Mouse (Mus musculus): ENCODE results near the gene Abca5. TPM values are rescaled to one million over a fixed set of nuclear protein-coding genes. Genes with fewer than 3 reads are reported as not detected.
"Not testable (repeated sequence)": the region's sequence is repeated elsewhere in the genome, so short reads cannot be mapped to it uniquely, and the experiment has no call there.

Abca5 gene
- polyA plus RNA-seq, 1 experiment from 2014 or later = 4.7 TPM

DNA sequence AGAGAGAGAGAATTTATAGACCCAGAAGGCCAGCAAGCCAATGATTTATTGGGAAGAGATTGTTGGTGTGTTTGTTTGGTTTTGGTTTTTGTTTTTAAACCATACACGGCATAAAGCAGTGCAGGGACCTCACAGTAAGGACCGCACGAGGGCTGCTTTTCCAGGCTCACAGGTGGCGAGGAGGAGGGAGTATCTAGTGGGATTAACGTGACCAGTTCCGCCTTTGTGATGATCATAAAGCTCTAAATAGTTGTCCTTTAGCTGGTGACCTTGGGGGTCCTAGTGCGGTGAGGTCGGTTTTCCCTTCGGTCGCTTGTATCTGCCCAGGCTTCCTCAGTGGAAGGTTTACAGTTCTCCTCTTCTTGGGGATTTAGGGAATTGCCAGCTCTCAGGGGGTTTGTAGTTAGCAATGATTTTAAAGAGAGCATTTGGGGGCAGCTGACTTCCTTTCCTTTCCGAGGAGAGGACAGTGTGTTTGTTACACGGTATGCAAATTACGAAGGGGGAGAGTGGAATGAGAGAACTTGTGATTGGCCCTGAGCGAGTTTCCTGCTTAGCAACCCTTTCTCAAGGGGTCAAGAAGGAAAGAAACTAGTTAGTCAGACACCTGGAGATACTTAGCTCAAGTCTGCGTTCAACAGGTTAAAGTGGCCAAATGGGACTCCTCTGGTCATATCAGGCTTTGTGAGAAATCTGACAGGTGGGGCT lies 31.9 kb upstream of the Abca5 start:
- no peak overlapping the region for H3K4me3 ChIP-seq (ENCODE audit: low read depth, low read length)
- 0 out of 2 replicates have a peak overlapping the region, but pooled peaks have one; percentile 11 for H3K4me2 ChIP-seq (ENCODE audit: low read length)
- no peak for DNase-seq (ENCODE audit: low spot score)
- no peak for ATAC-seq (replicated peaks; ENCODE audit: low FRiP score, low TSS enrichment, low read depth)
- no peaks in the 10 kb centered on the region for H3K36me3 ChIP-seq (ENCODE audit: control insufficient read depth, insufficient read depth, low read length)
- no peaks in the 10 kb centered on the region for H3K9me3 ChIP-seq (ENCODE audit: control insufficient read depth, low read length)
- no peak overlapping the region for H3K27ac ChIP-seq (ENCODE audit: low read depth)
- no peak overlapping the region for H3K9ac ChIP-seq (ENCODE audit: low read length)
- no peaks in the 10 kb centered on the region for H3K27me3 ChIP-seq (replicated peaks; ENCODE audit: control insufficient read depth, insufficient read depth, low read length)
- H3K4me1 ChIP-seq (replicated peaks; ENCODE audit: control insufficient read depth, insufficient read depth, low read length) = no peaks in the 10 kb centered on the region
- WGBS = 24% methylated on average over 15 of the region's 15 CpGs

DNA sequence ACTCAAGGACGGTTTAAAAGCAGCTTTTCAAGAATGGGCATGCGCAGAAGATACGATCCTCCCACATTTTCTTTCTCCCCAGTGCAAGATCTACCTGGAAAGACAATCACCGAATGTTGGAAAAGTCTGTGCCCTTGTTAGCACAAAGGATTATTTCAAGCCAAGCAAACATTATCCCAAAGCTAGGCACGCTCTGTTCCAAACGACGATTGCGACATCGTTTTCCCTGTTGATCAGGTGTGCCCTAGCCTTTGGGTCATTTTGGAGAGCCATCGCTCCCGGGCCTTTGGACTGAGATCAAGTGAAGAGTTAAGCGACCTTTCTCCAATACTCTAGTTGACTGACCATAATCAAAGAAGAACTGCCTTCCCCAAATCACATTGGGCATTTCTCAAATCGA lies 30.1 kb upstream of the Abca5 start:
- DNase-seq (ENCODE audit: low spot score) (no peak), ATAC-seq (replicated peaks; ENCODE audit: low FRiP score, low TSS enrichment, low read depth) (no peak)
- H3K27ac ChIP-seq (ENCODE audit: low read depth) = no peak overlapping the region
- H3K4me1 ChIP-seq (replicated peaks; ENCODE audit: control insufficient read depth, insufficient read depth, low read length) = no peaks in the 10 kb centered on the region
- no peaks in the 10 kb centered on the region for H3K9me3 ChIP-seq (ENCODE audit: control insufficient read depth, low read length)
- 92% methylated on average over 13 of the region's 13 CpGs for WGBS
- H3K4me3 ChIP-seq (ENCODE audit: low read depth, low read length) = no peak overlapping the region
- H3K27me3 ChIP-seq (replicated peaks; ENCODE audit: control insufficient read depth, insufficient read depth, low read length) = no peaks in the 10 kb centered on the region
- no peaks in the 10 kb centered on the region for H3K36me3 ChIP-seq (ENCODE audit: control insufficient read depth, insufficient read depth, low read length)
- no peak overlapping the region for H3K4me2 ChIP-seq (ENCODE audit: low read length)
- no peak overlapping the region for H3K9ac ChIP-seq (ENCODE audit: low read length)

DNA sequence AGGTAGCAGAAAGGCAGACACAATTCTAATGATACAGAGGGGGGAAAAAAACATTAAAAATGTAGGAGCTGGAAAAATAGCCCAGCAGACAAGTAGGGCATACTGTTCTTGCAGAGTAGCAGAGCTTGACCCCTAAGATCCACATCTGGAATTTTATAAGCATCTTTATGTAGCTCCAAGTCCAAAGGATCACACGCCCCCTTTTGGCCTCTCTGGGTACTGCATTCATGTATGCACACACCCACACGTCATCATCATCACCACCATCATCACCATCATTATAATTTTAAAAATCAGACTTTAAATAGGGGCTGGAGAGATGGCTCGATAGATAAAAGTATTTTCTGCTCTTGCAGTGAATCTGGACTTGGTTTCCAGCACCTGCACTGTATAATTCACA lies 29.4 kb upstream of the Abca5 start:
- Histone ChIP-seq H3K4me3 (ENCODE audit: low read depth, low read length) (no peak overlapping the region), H3K9me3 (ENCODE audit: control insufficient read depth, low read length) (no peaks in the 10 kb centered on the region), H3K4me2 (ENCODE audit: low read length) (no peak overlapping the region), H3K27me3 (replicated peaks; ENCODE audit: control insufficient read depth, insufficient read depth, low read length) (no peaks in the 10 kb centered on the region), H3K4me1 (replicated peaks; ENCODE audit: control insufficient read depth, insufficient read depth, low read length) (no peaks in the 10 kb centered on the region), H3K27ac (ENCODE audit: low read depth) (no peak overlapping the region), H3K36me3 (ENCODE audit: control insufficient read depth, insufficient read depth, low read length) (no peaks in the 10 kb centered on the region), H3K9ac (ENCODE audit: low read length) (no peak overlapping the region)
- DNase-seq (ENCODE audit: low spot score) (no peak), ATAC-seq (replicated peaks; ENCODE audit: low FRiP score, low TSS enrichment, low read depth) (no peak)
- 74% methylated on average over 3 of the region's 3 CpGs for WGBS

DNA sequence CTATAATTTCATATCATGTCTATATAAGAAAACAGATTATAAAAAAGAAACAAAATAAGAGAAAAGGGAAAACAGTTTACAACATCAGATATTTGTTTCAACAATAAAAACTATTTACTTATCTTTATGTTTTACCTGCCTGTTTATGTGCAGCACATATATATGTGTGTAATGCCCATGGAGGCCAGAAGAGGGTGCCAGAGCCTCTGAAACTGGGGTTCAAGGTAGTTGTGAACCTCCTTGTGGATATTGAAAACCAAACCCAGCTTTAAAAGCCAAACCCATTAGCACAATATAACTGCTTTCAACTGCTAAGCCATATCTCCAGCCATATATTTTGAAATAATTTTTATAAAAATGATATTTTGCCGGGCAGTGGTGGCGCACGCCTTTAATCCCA lies 27.5 kb upstream of the Abca5 start:
- H3K36me3 ChIP-seq (ENCODE audit: control insufficient read depth, insufficient read depth, low read length) = no peaks in the 10 kb centered on the region
- no peak overlapping the region for H3K4me2 ChIP-seq (ENCODE audit: low read length)
- ATAC-seq (replicated peaks; ENCODE audit: low FRiP score, low TSS enrichment, low read depth) (no peak), DNase-seq (ENCODE audit: low spot score) (peak; percentile 62)
- H3K4me1 ChIP-seq (replicated peaks; ENCODE audit: control insufficient read depth, insufficient read depth, low read length) = no peaks in the 10 kb centered on the region
- no peak overlapping the region for H3K4me3 ChIP-seq (ENCODE audit: low read depth, low read length)
- no peak overlapping the region for H3K9ac ChIP-seq (ENCODE audit: low read length)
- no peak overlapping the region for H3K27ac ChIP-seq (ENCODE audit: low read depth)
- no peaks in the 10 kb centered on the region for H3K27me3 ChIP-seq (replicated peaks; ENCODE audit: control insufficient read depth, insufficient read depth, low read length)
- 0 out of 2 replicates have a peak, but pooled peaks cover under 1% of the 10 kb centered on the region for H3K9me3 ChIP-seq (ENCODE audit: control insufficient read depth, low read length)
- WGBS = 80% methylated on average over 3 of the region's 3 CpGs

DNA sequence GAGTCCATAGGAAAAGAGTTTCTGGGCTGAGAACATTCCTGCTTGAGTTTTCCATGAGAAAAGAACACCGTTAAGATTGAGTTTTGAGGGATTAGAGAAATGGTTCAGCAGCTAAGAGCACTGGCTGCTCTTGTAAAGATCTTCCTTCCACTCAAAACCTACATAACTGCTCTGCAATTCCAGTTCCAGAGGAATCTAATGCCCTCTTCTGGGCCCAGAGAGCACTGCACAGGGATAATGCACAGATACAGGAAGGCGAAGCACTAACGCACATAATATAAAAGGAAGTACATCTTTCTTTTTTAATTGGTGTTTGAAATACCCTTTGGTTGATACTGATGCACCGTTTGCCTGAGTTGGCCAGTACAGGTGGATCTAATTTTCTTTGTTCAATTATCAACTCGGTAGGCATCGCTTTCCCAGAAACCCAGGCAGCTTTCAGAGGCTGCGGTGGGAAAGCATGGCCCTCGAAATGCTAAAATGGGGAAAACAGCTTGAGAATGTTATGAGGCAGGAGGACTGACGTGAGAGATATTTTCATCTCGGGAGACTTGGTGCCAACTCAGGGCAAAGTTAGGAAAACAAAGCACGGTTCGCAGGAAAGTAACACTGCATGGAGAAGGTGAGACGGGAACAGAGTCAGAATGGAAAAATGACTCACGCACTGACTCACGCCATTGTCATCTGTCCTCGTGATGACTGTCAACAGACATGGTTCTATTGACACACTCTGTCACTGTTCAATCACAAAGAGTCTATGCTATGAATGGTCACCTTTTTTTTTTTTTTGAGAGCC lies 20.4 kb upstream of the Abca5 start:
- 70% methylated on average over 16 of the region's 16 CpGs for WGBS
- 0 out of 2 replicates have a peak, but pooled peaks cover 2% of the 10 kb centered on the region for H3K9me3 ChIP-seq (ENCODE audit: control insufficient read depth, low read length)
- no peak overlapping the region for H3K27ac ChIP-seq (ENCODE audit: low read depth)
- no peak overlapping the region for H3K4me3 ChIP-seq (ENCODE audit: low read depth, low read length)
- ATAC-seq (replicated peaks; ENCODE audit: low FRiP score, low TSS enrichment, low read depth) = no peak
- no peaks in the 10 kb centered on the region for H3K4me1 ChIP-seq (replicated peaks; ENCODE audit: control insufficient read depth, insufficient read depth, low read length)
- DNase-seq (ENCODE audit: low spot score) = peak; percentile 60
- H3K4me2 ChIP-seq (ENCODE audit: low read length) = no peak overlapping the region
- no peak overlapping the region for H3K9ac ChIP-seq (ENCODE audit: low read length)
- H3K27me3 ChIP-seq (replicated peaks; ENCODE audit: control insufficient read depth, insufficient read depth, low read length) = no peaks in the 10 kb centered on the region
- no peaks in the 10 kb centered on the region for H3K36me3 ChIP-seq (ENCODE audit: control insufficient read depth, insufficient read depth, low read length)

DNA sequence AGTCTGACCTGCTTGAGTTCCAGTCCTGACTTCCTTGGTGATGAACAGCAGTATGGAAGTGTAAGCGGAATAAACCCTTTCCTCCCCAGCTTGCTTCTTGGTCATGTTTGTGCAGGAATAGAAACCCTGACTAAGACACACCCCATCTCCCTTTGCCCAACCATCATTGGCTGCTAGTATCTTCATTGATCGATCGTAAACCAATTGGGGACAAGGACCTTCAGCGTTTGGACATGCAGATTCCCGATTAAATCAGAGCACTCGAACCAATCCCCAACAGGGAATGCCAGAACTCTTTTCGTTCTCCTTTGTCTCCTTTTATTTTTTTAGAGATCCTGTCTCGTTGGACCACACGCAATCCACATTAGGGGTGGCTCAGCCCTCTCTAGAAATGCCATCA lies 17.6 kb upstream of the Abca5 start:
- not testable (repeated sequence) for DNase-seq (ENCODE audit: low spot score)
- WGBS = 81% methylated on average over 9 of the region's 9 CpGs

DNA sequence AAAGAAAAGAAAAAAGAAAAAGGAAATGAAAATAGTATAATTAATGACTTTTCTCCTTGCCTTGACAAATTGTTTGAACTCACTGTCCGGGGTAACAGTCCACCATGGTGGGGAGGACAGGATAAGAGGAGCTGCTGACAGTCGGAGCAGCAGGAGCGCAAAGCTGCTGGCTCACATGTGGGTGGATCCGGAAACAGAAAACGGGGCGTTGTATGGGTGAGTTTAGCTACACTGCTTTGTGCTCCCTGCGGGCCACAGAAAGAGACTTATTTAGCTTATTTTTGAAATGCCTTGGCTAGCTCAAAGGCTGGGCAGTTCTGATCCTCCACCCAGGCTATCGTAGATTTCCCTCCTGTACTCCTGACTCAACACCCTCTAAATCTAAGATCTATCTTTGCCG lies 16.7 kb upstream of the Abca5 start:
- WGBS = 76% methylated on average over 9 of the region's 9 CpGs
- no peaks in the 10 kb centered on the region for H3K9me3 ChIP-seq (ENCODE audit: control insufficient read depth, low read length)

More for the DNA sequence above, 17.6 kb upstream of the Abca5 start:
- not testable (repeated sequence) for H3K27me3 ChIP-seq (replicated peaks; ENCODE audit: control insufficient read depth, insufficient read depth, low read length); H3K4me1 ChIP-seq (replicated peaks; ENCODE audit: control insufficient read depth, insufficient read depth, low read length); H3K9ac ChIP-seq (ENCODE audit: low read length); H3K4me3 ChIP-seq (ENCODE audit: low read depth, low read length); H3K9me3 ChIP-seq (ENCODE audit: control insufficient read depth, low read length); H3K4me2 ChIP-seq (ENCODE audit: low read length); H3K36me3 ChIP-seq (ENCODE audit: control insufficient read depth, insufficient read depth, low read length); ATAC-seq (replicated peaks; ENCODE audit: low FRiP score, low TSS enrichment, low read depth); H3K27ac ChIP-seq (ENCODE audit: low read depth)

DNA sequence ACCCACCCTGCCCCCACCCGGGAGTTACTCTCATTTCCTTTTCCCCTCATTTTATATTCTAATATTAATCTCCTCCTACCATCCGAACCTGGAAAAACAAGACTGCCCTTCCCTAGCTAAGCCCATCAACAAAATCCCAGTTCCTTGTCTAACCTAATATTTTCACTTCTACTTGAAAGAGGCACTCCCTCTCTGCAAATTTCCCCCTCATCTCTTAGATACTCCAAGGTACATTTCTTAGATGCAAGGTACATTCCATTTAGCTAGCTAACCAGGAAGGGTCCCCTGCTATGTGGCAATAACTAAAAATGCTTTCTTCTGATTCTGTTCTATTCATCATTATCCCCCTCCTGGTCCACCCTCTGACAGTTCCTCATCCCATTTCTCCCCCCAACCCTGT lies 10.7 kb upstream of the Abca5 start:
- Histone ChIP-seq H3K9ac (ENCODE audit: low read length) (no peak overlapping the region), H3K4me3 (ENCODE audit: low read depth, low read length) (no peak overlapping the region), H3K9me3 (ENCODE audit: control insufficient read depth, low read length) (no peaks in the 10 kb centered on the region), H3K4me1 (replicated peaks; ENCODE audit: control insufficient read depth, insufficient read depth, low read length) (no peaks in the 10 kb centered on the region), H3K36me3 (ENCODE audit: control insufficient read depth, insufficient read depth, low read length) (no peaks in the 10 kb centered on the region), H3K4me2 (ENCODE audit: low read length) (no peak overlapping the region), H3K27me3 (replicated peaks; ENCODE audit: control insufficient read depth, insufficient read depth, low read length) (no peaks in the 10 kb centered on the region), H3K27ac (ENCODE audit: low read depth) (no peak overlapping the region)
- ATAC-seq (replicated peaks; ENCODE audit: low FRiP score, low TSS enrichment, low read depth) = no peak
- DNase-seq (ENCODE audit: low spot score) = no peak
- 73% methylated on average over 2 of the region's 2 CpGs for WGBS

More for the DNA sequence above, 16.7 kb upstream of the Abca5 start:
- no peak for DNase-seq (ENCODE audit: low spot score)
- Histone ChIP-seq H3K9ac (ENCODE audit: low read length) (no peak overlapping the region), H3K27ac (ENCODE audit: low read depth) (no peak overlapping the region), H3K27me3 (replicated peaks; ENCODE audit: control insufficient read depth, insufficient read depth, low read length) (no peaks in the 10 kb centered on the region), H3K4me3 (ENCODE audit: low read depth, low read length) (no peak overlapping the region), H3K36me3 (ENCODE audit: control insufficient read depth, insufficient read depth, low read length) (no peaks in the 10 kb centered on the region), H3K4me2 (ENCODE audit: low read length) (no peak overlapping the region), H3K4me1 (replicated peaks; ENCODE audit: control insufficient read depth, insufficient read depth, low read length) (no peaks in the 10 kb centered on the region)
- no peak for ATAC-seq (replicated peaks; ENCODE audit: low FRiP score, low TSS enrichment, low read depth)
